20 mouse cellular contexts compared by ENCODE assay signal in genomic region chr2:119810890-119811289, GRCm38 (mm10). TPM values are rescaled to one million over a fixed set of nuclear protein-coding genes. Genes with fewer than 3 reads are reported as not detected.
"Had no signal": no experiment of that assay in that cellular context is flagged by ENCODE, and none has a peak within 500 bp of the region (broad histone marks: within the 10 kb centered on the region; RNA-seq: fewer than 3 reads in every experiment).

No protein-coding gene starts in this region.

- H3K4me2 ChIP-seq: limb, embryonic 12.5 days; limb, embryonic 15.5 days; liver, embryonic 11.5 days; lung, embryonic 14.5 days; midbrain, embryonic 12.5 days; midbrain, embryonic 15.5 days; neural tube, embryonic 12.5 days; neural tube, embryonic 15.5 days; stomach, embryonic 15.5 days had no signal

- H3K27ac ChIP-seq: kidney, postnatal 0 days; limb, embryonic 12.5 days; limb, embryonic 15.5 days; liver, embryonic 14.5 days; macrophage; midbrain, embryonic 12.5 days; midbrain, embryonic 15.5 days; neural tube, embryonic 12.5 days; neural tube, embryonic 15.5 days; stomach, embryonic 15.5 days had no signal

- H3K9me3 ChIP-seq: limb, embryonic 12.5 days; limb, embryonic 15.5 days; midbrain, embryonic 12.5 days; midbrain, embryonic 15.5 days; neural tube, embryonic 12.5 days; neural tube, embryonic 15.5 days; stomach, embryonic 15.5 days had no signal

- H3K36me3 ChIP-seq: midbrain, embryonic 15.5 days had no signal

- H3K27me3 ChIP-seq: limb, embryonic 12.5 days; limb, embryonic 15.5 days; midbrain, embryonic 15.5 days; neural tube, embryonic 12.5 days; neural tube, embryonic 15.5 days; stomach, embryonic 15.5 days had no signal

- DNase-seq: kidney, adult 2 months; kidney, postnatal 25 days; liver, postnatal 0 days; lung, embryonic 14.5 days; spleen, adult 18-20 months; thymus, postnatal 25 days had no signal

- H3K4me1 ChIP-seq: midbrain, embryonic 12.5 days; midbrain, embryonic 15.5 days; stomach, embryonic 15.5 days had no signal

- H3K9ac ChIP-seq: limb, embryonic 12.5 days; limb, embryonic 15.5 days; liver, embryonic 14.5 days; liver, postnatal 0 days; lung, embryonic 14.5 days; midbrain, embryonic 12.5 days; midbrain, embryonic 15.5 days; neural tube, embryonic 12.5 days; neural tube, embryonic 15.5 days; stomach, embryonic 15.5 days had no signal

- H3K4me3 ChIP-seq: limb, embryonic 12.5 days; limb, embryonic 15.5 days; midbrain, embryonic 12.5 days; midbrain, embryonic 15.5 days; neural tube, embryonic 12.5 days; neural tube, embryonic 15.5 days; stomach, embryonic 15.5 days had no signal

- ATAC-seq: intestine, postnatal 0 days; liver, postnatal 0 days; lung, postnatal 0 days; midbrain, embryonic 15.5 days had no signal

RNA-seq across cellular contexts. Expression of gene Ltk, which starts 50.7 kb away (rescaled TPM):
- total RNA-seq: megakaryocyte, adult 5-6 weeks had no signal
- polyA plus RNA-seq: limb, embryonic 12.5 days; limb, embryonic 15.5 days; macrophage had no signal
